Mouse (Mus musculus): Measurements from ENCODE around the gene Ccdc92. TPM values are rescaled to one million over a fixed set of nuclear protein-coding genes. Genes with fewer than 3 reads are reported as not detected.

The Ccdc92 gene
- total RNA-seq, 2 experiments from 2014 or later = 1.1 to 1.3 TPM

GRCm38 (mm10) chr5:124854202-124854601 is 8.0 kb downstream of the Ccdc92 start:
- no peak for DNase-seq

GRCm38 (mm10) chr5:124853079-124853478 is 9.1 kb downstream of the Ccdc92 start:
- DNase-seq = peak in 1 of 2 experiments; percentile 22

DNA sequence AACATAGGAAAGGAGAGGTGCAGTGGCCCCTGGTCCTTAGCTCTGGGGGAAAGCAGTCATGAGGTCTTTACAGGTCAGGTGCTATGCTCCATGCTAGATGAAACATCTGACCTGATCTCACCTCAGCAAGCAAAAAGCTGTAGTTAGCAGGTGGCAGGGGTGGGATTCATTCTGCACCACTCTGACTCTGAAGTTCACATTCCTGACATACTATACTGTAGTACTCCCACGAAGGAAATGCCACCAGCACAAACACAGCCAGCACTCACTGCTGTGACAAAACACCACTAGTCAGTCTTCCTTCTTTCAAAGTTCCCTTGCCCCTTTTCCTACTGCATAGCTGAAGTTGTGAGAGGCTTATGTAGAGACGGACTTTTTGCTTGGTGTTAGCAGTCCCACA is 9.9 kb downstream of the Ccdc92 start:
- DNase-seq = no peak

- DNase-seq = no peak
Measured at GRCm38 (mm10) chr5:124851572-124851971, 10.7 kb downstream of the Ccdc92 start.

- no peak for DNase-seq
Measured at GRCm38 (mm10) chr5:124848994-124849393, 13.2 kb downstream of the Ccdc92 start.

DNA sequence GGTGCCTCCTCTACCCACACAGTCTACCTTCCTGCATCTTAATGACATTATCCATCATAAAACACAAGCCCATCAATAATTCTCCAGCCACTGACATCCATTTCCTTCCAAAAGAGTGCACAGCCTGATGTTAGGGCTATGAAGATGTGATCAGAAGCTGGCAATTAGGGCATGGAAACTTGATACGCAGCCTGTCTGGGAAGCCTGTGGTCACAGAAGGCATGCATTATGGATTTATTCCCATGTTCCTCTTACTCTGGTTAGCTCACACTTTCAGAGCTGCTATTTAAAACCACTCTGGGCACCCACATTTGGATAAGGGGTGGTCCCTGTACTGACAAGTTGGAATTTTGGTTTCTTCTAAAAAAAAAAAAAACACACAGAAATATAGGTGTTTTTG is 15.2 kb downstream of the Ccdc92 start:
- DNase-seq = no peak

- no peak for DNase-seq
Measured at GRCm38 (mm10) chr5:124844929-124845328, 17.3 kb downstream of the Ccdc92 start.

- DNase-seq = peak; percentile 31 to 33
Measured at GRCm38 (mm10) chr5:124843386-124843785, 18.8 kb downstream of the Ccdc92 start.

DNA sequence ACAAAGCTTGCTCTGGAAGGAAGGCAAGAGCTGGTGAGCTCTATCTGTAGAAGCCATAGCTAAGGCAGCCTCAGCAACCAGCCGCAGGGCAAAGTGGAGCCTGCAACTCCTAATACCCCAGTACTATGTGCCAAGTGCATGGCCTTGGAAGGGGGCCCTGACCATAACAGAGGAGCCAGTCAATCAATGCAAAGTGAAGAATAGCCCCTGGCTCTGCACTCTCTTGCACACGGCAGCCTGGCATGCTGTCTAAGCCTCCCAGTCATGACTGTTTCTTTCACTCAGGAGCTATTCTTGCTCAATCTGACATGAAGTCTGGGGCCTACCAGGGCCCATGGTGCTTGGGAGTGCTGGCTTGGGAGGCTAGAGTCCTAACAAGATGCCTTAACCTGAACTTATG is 21.6 kb downstream of the Ccdc92 start:
- no peak for DNase-seq

DNA sequence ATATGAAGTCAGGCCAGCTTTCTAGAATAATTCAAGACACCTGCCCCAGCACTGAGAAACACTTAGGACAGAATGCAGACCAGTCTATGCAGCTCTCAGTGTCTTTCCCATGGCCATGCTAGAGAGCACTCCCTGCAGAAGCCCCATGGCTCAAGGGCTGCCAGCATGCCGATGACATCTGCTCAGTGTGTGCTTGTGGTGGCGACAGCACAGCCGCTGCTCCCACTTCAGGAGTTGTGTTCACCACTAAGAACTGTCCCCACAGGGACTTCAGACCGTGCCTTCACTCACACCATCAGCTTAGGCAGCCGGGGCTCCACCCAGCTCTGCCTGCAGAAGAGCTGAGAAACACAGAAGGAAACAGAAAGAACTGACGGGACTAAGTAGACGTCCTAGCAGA is 22.0 kb downstream of the Ccdc92 start:
- no peak for DNase-seq

- no peak for DNase-seq
Measured at GRCm38 (mm10) chr5:124836621-124837020, 25.6 kb downstream of the Ccdc92 start.

GRCm38 (mm10) chr5:124836075-124836474 is 26.1 kb downstream of the Ccdc92 start:
- no peak for DNase-seq

DNA sequence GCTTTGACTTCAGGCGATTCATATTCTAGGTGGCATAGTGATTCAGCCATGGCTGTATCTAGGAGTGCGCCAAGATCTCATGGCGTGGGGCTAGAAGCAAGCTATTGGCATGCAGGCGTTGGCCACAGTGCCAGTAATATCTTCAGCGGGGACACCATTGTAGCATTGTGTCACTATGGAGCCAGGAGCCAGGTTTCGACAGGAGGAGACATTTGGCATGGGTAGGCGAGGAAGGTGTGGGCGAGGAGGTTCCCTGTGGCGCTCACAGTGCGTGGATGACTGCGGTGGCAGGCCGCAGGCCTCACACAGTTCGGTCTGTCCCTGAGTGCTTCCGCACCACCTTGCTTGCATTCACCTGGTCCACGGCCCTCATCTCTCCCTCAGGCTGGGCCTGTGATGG is 27.0 kb downstream of the Ccdc92 start:
- DNase-seq = no peak

DNA sequence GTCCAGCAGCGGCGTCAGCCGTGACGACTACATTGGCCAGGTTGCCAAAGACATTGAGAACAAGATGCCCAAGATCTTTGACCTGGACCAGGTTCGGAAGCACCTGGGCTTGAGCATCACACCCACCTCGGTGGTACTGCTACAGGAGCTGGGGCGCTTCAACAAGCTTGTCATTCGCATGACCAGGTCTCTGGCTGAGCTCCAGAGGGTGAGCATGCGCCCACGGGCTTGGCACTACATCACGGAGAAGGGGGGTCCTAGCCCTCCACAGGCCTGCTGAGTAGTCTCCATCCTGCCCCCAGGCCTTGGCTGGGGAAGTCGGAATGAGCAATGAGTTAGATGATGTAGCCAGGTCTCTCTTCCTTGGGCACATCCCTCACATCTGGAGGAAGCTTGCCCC is 31.9 kb downstream of the Ccdc92 start:
- DNase-seq = no peak

DNA sequence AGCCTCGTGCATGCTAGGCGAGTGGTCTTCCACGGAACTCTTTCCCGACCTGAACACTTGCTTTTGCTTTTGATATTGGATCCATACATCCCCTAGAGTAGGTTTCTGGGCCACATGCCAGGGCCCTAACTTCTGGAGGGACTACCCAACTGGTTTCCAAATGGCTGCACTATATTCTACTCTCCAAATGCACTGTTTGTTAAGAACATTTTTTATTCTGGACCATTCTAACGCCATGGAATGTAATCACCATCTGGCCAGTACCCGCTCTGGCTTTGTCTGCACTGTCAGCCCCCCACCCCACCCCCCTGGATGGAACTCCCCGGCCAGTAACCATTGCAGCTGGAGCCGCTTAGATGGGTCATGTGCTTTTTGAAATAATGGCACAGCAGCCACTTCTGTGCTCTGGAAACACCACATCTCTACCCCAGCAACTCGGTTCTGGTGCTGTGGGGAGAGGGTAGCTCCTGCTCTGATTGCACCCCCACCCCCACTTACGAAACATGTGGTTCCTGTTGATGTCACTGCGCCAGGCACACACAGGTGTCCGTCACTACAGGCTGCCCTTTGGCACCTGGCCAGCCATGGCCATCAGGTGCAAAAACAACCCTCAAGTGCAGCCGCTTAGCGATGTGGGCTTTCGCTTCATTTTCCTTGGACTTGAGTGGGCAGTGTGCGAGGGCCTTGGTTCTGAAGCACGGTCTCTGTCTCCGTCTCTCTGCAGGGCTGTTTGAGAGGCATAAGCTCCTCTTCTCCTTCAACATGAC is 39.9 kb downstream of the Ccdc92 start:
- no peak for DNase-seq

- DNase-seq = no peak
Measured at GRCm38 (mm10) chr5:124817050-124817449, 45.2 kb downstream of the Ccdc92 start.

DNA sequence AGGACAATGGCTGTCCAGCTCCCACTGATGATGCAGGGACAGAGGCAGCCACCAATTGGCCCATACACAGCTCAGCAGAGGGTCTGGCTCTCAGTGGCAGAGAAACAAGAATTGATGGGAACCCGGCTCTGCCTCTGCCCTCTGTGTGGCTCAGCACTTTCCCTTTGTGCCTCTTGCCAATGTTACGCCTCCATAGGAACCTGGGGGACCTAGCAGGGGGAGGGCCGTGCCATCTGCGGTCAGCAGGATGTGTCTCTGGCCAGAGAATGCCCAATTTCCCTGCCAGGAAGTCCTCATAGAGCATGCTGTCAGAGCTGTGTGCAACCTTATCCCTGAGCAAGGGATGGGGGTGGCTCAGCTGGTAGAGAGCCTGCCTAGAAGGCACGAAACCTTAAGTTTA is 47.4 kb downstream of the Ccdc92 start:
- no peak for DNase-seq

DNA sequence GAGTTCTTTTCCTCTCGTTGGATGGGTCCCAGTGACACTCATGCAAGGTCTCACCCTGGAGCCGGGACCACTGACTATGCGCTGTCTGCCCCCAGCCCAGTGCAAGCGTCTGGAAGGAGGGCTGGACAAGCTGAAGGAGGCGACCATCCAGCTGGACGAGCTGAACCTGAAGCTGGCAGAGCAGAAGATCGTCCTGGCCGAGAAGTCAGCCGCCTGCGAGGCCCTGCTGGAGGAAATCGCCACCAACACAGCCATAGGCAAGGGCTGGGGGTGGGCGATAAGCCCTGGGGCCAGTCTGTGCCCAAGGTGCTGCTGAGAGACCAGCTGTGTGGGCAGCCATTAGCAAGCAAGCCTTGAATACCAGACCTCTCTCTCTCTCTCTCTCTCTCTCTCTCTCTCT is 49.8 kb downstream of the Ccdc92 start:
- no peak for DNase-seq

- peak; percentile 65 to 73 for DNase-seq
Measured at GRCm38 (mm10) chr5:124809708-124810366, 52.4 kb downstream of the Ccdc92 start.

GRCm38 (mm10) chr5:124792112-124792511 is 70.1 kb downstream of the Ccdc92 start:
- no peak for DNase-seq

- no peak for DNase-seq
Measured at GRCm38 (mm10) chr5:124785650-124786049, 76.6 kb downstream of the Ccdc92 start.

Data from heart, adult 18-20 months (tissue).